Mouse (Mus musculus) G1E (cell line): ENCODE data around the gene Runx2.

Experiments used
- CTCF ChIP-seq: IDR thresholded peaks from 2 replicates; pipeline ENCODE4 v1.5.1; 2012; ENCODE audit warnings: low read depth, low read length, inconsistent platforms, mixed read lengths
- GATA1 ChIP-seq: IDR thresholded peaks from 2 replicates; pipeline ENCODE4 v1.6.1; 2012; ENCODE audit warnings: borderline replicate concordance, low read length, inconsistent platforms, mixed read lengths
- POLR2AphosphoS5 ChIP-seq: IDR thresholded peaks from 2 replicates; pipeline ENCODE4 v1.6.1; 2012; ENCODE audit warnings: low read depth, low read length, inconsistent platforms; ENCODE audit not compliant: insufficient replicate concordance

- TF ChIP-seq CTCF, result no peak
- TF ChIP-seq POLR2AphosphoS5, result no peak
- no peak for TF ChIP-seq GATA1
Observed at GRCm38 (mm10) chr17:44463679-44464078, 350.9 kb downstream of the Runx2 start.
